Mouse (Mus musculus) gastrocnemius, postnatal 25 days (tissue): ENCODE results near the gene Usp7. TPM values are rescaled to one million over a fixed set of nuclear protein-coding genes. Genes with fewer than 3 reads are reported as not detected.
"Not testable (repeated sequence)": the region's sequence is repeated elsewhere in the genome, so short reads cannot be mapped to it uniquely, and the experiment has no call there.

ENCODE experiments used
- DNase-seq: peaks from one replicate; pipeline ENCODE4 v3.0.0; 2022
- total RNA-seq, 2 experiments: library from RNA; stranded (reverse); gene quantifications; 1 replicate in 1 of 2; 2 replicates in 1 of 2; pipeline ENCODE4 v1.2.3; 2021

Usp7 gene
- total RNA-seq, 2 experiments from 2014 or later: 49.3 to 49.4 TPM

DNA sequence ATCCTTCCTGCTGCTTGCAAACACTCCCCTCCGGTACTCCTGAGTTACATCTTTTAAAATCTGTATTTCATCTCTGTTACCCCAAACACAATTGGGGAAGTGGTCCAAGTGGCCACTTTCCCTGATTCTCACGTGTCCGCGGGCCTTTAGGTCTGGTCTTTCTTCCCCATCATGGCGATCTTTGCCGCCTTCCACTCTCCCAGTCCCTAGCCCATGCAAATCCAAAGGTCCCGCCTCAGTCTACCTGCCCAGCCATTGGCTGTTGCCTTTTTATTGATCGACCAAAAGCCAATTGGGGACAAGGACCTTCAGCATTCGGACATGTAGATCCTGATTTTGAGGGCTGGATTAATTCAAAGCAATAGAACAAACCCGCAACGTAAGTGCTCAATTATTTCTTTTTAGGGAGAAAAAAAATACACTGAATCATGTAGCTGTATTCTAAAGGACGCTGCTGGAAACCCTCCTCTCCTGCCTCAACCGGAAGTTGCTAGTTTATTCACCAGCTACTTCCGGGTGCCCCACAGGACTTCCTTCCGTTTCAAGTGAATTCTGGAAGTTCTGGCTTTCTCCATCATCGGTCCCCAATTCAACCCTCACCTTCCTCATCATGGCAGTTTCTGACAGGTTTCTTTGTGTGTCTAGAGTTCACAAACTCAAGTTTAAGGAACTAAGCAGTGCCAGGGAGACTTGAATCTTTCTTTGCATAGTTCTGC, 8.8 kb downstream of the Usp7 start:
- no peak for DNase-seq

DNA sequence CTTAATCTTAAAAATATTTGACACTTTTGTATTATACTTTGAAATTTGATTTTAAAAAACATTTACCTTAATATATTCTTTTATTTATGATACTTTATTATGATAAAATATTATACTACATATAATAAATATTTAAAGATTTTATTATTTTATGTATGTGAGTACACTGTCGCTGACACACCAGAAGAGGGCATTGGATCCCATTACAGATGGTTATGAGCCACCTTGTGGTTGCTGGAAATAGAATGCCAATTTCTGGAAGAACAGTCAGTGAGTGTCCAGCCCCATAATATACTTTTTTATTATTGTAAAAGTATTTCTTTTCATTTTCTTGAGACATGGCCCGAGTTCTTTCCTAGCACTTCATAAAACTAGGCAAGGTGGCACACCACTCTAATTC, 10.4 kb downstream of the Usp7 start:
- DNase-seq: no peak

DNA sequence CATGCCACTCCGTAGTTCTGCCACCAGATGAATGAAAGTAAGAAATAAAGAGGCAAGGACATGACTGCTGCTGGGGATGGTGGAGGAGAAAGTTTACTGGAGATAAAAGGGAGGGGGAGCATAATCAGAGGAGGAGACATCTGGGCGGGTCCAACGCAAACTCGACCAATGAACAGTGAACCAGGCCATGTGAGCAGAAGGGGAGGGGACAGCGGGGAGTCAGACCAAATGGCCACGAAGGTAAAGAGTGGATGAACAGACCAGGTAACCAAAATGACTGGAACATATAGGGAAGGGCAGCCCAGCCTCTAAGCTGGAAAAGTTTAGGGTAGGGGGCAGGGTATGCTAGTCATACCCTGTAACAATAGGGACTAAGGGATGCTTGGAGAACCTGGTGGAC, 10.9 kb downstream of the Usp7 start:
- no peak for DNase-seq

DNA sequence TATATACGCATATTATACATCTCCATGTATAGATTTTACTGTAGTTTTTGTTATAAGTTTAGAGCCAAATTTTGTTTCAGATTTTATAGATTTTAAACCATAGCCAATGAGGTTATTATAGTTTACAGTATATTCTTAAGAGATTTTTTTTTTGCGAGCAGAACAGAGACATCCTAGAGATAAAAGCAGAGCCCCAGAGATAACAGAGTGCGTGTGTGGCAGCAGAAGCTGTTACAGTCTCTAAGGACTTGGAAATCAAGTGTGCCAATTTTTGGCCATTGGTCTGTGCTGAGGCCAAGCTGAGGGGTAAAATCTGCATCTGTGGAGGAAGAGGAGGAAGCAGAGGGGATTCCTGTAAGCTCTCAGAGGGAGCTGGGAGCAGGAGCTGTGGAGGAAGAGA, 11.9 kb downstream of the Usp7 start:
- no peak for DNase-seq

DNA sequence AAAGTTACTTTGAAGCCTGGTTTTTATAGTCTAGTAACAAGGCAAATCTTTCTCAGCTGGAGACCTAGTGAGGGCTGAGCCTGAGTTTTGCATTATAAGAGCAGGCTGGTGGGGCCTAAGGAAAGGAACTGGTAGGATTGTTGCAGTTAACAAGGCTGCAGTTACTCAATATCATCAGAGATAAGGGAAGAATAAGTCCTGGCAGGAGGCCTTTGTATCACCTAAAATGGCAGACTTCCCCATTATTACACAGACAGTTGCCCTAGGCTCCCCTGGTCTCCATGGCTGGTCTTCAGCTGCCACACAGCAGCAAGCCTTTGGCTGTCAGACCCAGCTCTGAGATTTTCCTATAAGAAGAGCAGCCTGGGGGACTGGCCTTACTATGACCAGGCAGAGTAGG, 13.4 kb downstream of the Usp7 start:
- DNase-seq: no peak

DNA sequence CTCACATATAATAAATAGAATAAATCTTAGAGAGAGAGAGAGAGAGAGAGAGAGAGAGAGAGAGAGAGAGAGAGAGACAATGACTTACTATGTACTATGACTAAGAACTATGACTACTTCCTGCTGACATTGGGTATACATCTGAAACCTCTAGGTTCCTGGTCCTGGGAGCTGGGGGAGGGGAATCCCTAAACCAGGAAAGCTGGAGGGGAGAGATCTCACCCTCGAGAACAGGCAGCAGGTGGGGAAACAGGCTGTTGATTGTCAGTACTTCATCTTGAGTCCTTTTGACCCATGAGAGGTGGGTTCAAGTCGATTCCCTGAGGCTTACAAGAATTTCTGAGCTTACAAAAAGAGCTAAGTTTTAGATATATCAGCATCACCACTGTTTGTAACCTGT, 14.9 kb downstream of the Usp7 start:
- DNase-seq: no peak

DNA sequence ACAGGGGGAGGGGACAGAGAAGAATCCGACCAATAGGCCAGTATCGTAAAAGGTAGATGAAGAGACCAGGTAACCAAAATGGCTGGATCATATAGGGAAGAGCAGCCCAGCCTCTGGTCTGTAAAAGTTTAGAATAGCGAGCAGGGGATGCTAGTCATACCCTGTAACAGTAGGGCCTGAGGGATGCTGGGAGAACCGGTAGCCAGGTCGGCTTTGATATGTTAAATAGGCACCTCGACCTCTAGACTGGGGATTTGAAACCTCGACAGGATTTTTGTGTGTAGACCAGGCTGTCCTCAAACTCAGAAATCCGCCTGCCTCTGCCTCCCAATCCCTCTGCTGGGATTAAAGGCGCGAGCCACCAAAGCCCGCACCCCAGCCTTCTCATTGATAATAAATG, 15.5 kb downstream of the Usp7 start:
- no peak for DNase-seq

DNA sequence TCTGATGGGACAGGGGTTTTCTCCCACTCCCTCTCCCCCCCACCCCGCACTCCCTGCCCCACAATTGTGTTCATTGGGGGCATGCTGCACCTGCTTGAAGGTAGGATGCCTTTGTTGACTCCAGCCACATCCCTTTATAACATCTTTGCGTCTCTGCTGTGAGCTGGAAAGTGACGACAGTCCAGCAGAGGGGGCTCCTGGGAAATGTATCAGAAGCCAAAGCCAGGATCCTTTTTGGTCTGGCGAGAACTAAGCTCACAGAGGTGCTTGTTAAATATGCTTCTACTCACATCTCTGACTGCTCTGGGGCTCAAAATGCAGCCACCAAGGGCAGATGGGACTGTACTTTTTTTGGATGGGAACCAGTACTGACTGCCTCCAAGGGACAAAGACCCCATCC, 21.0 kb downstream of the Usp7 start:
- no peak for DNase-seq

DNA sequence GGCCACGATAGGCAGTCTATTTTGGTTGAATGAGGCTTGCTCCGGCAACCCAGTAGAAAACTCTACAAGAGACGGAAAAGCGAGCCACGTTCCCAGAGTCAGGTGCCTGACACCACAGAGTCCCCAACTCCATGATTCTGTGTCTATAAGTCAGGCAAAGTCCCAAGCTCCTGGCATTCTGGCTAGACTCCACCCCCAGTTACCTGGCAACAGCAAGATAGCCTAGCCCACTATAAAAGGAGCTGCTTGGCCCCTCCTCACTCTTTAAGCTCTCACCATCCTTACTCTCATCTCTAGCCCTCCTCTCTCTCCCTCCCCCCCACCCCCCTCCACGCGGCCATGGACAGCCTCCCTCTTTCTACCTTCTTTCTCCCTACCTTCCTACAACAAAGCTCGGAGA, 21.8 kb downstream of the Usp7 start:
- DNase-seq: not testable (repeated sequence)

DNA sequence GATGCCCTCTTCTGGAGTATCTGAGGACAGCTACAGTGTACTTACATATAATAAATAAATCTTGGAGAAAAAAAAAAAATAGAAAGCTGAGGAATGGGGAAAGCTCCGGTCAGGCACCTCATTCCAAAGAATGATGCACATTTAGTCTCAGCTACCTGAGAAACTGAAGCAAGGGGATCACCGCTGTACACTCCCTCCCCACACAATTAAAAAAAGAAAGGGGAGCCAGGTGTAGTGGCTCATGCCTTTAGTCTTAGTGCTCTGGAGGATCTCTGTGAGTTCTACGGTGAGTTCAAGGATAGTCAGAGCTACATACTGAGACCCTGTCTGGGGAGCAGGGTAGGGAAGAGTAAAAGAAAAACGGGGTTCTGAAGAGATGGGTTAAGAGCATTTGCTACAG, 22.6 kb downstream of the Usp7 start:
- no peak for DNase-seq

DNA sequence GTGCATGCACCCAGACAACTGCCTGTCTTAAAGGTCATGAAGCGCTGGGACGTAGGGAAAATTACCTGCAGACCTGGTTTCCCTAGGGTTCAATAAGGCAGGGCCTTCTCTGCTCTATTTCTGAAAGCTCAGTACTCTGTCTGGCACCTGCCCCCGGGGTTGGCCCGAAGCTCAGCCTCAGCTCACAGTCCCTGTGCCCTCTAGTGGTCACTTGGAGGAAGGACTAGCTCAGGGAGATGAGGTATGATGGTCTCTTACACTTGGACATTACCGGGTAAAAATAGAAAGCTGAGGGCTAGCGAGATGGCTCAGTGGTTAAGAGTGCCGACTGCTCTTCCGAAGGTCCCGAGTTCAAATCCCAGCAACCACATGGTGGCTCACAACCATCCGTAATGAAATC, 23.0 kb downstream of the Usp7 start:
- DNase-seq: peak; percentile 66

DNA sequence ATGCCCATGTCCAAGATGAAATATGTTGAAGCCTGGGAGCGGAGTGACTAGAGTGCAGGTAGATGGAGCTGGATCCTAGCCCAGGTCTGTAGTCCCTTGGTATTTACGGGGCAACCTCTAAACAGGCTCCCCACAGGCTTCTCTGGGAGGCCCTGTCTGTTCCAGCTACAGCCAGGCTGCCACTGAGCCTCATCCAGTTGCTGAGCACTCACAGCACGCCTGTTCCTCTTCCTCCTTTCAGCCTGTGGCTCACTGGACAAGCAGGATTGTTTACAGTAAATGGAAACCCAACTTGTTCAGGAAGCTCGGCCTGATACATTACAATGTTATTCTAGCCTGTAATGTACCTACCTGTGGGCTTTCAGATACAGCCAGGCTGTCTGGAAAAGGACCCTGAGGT, 23.5 kb downstream of the Usp7 start:
- DNase-seq: no peak

DNA sequence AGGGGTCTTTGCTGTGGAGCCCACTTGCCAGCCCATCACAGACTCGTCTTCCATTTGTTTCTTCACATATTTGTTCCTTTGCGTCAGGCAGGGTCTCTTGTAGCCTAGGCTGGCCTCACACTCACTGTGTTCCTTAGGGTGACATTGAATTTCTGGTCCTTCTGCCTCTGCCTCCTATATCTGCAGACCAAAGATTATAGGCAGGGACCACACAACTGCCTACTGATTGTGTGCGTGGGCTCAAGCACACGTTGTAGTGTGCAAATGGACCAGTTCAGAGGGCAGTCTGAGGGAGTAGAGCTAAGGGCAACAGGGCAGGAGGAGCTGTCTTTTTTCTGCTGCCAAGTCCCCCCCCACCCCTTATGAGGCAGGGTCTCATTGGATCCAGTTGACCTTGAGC, 24.0 kb downstream of the Usp7 start:
- no peak for DNase-seq

DNA sequence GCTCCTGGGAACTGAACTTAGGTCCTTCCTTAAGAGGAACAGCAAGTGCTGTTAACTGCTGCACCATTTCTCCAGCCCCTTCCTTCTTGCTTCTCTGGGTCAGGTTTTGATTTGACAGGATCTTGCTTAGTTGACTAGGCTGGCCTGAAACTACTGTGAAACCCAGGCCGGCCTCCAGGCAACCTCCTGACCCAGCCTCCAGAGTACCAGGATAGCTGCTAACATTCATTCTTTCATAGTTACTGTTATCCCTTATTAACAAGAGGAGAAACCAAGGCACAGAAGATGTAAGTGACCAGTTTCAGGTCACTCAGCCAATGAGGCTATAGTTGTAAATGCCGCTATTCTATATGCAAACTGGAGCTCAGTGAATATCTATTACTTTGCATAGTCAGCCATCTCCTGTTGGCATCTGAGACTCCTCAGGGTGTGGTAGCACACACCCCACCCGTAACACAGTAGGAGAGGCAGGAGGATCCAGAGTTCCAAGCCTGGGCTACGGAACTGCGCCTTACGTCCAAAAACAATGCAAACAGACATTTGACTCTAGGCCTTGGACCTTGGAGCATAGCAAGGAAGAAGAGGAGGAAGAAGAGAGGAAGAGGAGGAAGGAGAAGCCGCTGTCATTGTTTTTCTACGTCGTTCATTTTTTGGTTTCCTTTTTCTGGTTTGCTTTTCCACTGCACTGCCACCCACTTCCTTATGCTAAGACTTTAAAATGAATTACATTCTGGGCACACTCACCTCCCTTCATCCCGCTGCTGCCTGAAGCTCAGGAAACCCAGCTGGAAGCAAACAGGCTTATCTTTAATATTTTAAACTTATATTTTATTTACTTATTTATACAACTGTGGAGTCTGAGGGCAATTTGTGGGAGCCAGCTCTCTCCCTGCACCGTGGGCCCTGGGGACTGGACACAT, 24.7 kb downstream of the Usp7 start:
- no peak for DNase-seq

DNA sequence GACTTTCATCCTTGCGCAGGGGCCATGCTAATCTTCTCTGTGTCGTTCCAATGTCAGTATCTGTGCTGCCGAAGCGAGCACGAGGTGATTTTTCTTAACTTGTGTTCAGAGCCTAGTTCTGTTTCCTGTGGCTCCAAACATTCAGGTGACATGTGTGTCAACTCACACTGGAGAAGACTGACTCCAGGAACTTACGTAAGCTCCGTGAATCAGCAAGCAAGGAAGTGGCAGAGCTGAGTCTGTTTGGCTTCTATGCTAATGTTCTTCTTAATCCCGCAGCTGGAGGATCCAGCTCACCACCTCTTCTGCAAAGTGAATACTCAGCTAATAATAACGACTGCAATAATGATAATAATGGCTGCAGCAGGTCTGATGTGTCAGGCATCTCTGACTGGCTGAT, 25.9 kb downstream of the Usp7 start:
- DNase-seq: no peak

DNA sequence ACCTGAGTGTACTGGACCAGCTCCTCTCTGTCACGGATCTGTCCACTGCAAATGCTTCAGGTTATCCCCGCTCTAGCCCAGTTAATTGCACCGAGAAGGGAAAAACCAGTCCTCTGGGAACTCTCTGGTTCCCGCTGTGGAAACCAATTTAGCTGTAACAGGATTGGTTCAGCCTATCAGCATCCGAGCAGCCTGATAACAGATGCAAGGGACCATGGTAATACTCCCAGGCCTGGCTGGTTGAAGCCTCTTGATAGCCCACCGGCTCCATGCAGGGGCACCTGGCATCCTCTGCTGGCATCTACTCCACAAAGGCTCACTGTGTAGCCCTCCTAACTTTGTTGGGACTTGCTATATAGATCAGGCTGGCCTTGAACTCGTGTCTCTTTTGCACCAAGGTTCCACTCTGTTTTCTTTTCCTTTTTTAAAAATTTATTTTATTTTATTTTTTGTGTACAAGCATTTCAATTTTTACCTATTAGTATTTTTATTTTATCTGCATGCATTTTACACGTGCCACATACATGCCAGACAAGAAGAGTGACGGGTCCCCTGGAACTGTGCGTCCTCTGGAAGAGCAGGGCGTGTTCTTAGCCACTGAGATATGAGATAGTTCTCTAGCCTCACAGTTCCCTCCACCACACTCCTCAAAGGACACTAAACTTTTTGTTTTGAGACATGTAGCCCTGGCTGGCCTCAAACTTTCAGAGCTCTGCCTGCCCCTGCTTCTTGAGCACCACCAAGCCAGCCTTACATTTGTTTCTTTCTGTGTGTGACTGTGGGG, 27.8 kb downstream of the Usp7 start:
- no peak for DNase-seq

DNA sequence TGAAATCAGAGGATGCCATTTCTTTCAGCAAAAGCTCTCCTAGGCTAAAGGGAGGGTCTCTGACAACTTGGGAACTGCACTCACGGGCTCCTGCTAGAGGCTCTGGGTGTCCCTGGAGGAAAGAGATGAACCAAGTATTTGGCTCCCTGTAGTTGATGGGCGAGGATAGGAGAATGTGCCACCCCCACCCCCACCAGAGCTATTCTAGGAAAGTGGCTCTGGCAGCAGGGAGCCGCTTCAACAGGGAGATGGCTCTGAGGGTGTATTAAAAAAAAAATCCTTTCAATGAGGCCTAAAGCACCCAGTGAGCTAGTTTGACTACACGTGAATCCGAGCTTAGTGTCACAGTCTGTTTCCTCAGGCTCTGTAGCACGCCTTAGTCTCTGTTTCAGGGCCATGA, 29.1 kb downstream of the Usp7 start:
- no peak for DNase-seq

DNA sequence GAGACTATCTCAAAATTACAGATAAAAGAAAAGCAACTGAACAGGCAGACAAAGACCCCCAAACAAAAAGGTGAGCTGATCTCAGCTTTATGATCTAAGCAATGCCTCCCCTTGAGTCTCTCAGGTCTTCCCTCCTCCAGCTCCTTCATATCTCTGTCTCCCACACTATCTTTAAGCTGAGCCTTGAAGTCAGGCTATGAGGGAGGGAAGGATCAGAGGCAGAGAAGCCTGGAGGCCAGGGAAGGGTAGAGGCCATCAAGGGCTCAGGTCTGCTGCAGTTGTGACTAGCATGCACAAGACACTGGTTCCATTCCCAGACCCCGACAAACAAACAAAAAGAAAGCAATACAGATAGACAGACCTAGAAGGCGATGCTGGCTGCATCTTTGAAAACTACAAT, 30.2 kb downstream of the Usp7 start:
- no peak for DNase-seq

DNA sequence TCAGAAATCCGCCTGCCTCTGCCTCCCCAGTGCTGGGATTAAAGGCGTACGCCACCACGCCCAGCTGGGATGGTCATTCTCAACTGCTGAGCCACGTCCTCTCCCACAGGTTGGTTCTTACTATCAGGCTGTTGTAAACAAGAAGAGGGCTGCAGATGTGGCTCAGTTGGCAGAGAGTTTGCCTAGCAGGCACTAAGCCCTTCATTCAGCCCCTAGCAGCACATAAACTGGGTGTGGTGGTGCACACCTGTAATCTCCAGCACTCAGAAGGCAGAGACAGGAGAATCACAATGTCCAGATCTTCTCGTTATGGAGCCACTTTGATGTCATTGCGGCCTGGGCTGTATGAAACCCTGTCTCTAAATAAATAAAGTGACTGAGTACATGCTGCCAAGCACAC, 31.1 kb downstream of the Usp7 start:
- DNase-seq: no peak

DNA sequence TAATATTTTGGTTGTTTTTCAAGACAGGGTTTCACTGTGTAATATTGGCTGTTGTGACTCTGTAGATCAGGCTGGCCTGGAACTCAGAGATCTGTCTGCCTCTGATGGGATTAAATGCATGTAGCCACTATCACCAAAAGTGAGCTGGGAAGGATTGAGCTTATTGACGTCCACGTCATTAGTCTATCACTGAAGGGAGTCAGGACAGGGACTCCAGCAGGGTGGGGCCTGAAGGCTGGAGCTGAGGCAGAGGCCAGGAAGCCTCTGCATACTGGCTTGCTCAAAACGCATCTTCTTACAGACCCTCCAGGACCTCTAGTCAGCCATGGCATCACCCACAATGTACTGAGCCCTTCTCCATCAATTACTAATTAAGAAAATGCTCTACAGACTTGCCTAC, 33.1 kb downstream of the Usp7 start:
- DNase-seq: no peak

DNA sequence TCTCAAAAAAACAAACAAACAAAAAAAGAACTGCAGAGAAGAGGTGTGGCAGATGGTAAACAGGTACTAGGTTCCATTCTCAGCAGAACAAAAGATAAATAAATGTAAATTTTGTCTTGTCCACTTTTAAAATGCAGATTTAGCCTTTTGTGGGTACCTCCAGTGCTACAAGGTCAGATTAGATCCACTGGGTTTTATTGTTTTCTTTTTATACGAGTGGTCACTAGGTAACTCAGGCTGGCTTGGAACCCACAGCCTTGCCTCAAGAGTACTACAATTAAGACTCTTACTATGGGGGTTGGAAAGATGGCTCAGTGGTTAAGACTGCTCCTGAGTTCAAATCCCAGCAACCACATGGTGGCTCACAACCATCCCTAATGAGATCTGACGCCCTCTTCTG, 33.9 kb downstream of the Usp7 start:
- no peak for DNase-seq

DNA sequence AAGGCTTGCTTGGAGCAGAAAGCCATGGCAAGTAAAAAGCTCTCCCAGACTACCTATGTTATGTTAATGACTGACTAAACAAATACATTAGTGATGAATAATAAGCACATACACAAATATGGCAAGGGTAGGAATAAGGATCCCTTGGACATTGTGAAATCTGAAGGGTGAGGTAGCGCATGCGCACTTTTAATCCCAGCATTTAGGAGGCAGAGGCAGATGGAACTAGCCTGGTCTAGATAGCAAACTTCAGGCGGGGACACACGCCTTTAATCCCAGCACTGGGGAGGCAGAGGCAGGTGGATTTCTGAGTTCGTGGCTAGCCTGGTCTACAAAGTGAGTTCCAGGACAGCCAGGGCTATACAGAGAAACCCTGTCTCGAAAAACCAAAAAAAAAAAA, 34.5 kb downstream of the Usp7 start:
- not testable (repeated sequence) for DNase-seq

DNA sequence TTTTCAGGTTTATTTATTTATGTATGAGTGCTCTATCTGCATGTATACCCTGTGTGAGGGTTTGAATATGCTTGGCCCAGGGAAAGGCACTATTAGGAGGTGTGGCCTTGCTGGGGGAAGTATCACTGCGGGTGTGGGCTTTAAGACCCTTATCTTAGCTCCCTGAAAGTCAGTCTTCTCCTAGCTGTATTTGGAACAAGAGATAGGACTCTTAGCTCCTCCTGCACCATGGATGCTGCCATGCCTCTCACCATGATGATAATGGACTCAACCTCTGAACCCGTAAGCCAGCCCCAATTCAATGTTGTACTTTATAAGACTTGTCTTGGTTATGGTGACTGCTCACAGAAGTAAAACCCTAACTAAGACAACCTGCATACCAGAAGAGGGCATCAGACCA, 39.8 kb downstream of the Usp7 start:
- no peak for DNase-seq
